Mouse (Mus musculus): ENCODE data around the gene Eml5. TPM values are rescaled to one million over a fixed set of nuclear protein-coding genes. Genes with fewer than 3 reads are reported as not detected.

The Eml5 gene
- total and polyA plus RNA-seq, 2 experiments from 2014 or later, result 1.5 to 9.6 TPM

DNA sequence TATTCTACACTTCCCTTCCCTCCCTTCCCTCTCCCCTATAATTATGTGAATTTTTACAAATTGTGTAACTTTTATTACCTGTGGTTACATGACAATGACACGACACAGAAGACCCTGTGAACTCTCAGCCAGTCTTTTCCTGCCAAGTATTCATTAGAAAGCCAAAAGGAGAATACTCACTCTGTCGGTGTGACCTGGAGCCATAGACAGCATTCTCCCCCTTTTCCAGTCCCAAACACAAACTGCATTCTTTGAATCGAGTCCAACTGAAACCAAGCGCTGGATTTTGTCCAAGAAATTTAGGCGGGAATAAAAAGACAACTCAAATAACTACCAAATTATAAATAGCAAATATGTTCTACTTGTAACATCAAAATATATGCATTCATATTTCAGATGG is 19.5 kb downstream of the Eml5 start:
- H3K27ac ChIP-seq (ENCODE audit: low read depth), result no peak overlapping the region; the same call in 1 of the 2 replicates
- WGBS, result 16% methylated on average over 5 of the region's 5 CpGs

DNA sequence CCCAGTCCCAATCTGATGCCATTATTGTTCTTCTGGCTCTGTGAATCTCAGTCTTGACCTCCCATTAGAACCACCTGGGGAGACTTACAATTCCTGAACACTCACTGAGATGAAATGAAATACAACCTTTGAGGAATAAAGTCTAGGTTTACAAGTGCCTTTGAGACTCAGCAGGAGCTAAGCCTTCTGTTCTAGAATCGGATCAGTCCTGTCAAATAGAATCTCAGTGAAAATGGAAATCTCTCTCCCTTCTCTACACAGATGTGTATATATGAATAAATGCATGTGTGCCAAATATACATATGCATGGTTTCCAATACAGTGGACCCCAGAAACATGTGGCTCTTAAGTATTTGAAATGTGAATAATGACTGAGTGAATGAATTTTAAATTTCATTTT is 22.6 kb downstream of the Eml5 start:
- no peak overlapping the region for H3K4me2 ChIP-seq (ENCODE audit: low read depth, low read length)
- no peaks in the 10 kb centered on the region for H3K27me3 ChIP-seq (ENCODE audit: control insufficient read depth, insufficient read depth, low read length)
- H3K4me1 ChIP-seq (ENCODE audit: control insufficient read depth, insufficient read depth), result no peaks in the 10 kb centered on the region
- no peak for ATAC-seq (ENCODE audit: insufficient read depth, low read depth)
- H3K36me3 ChIP-seq (replicated peaks; ENCODE audit: control insufficient read depth, insufficient read depth, low read length), result no peaks in the 10 kb centered on the region
- H3K4me3 ChIP-seq (ENCODE audit: low read depth, low read length), result no peak overlapping the region
- no peak for DNase-seq (ENCODE audit: low spot score)
- WGBS, result 85% methylated on average over 1 of the region's 1 CpGs
- TF ChIP-seq CTCF (IDR thresholded peaks at IDR 0.05; ENCODE audit: low read depth) (no peak), EP300 (IDR thresholded peaks at IDR 0.05; ENCODE audit: low read depth) (no peak)
- no peak overlapping the region for H3K27ac ChIP-seq (ENCODE audit: low read depth)
- H3K9me3 ChIP-seq (replicated peaks; ENCODE audit: control insufficient read depth, low read length), result no peaks in the 10 kb centered on the region
- H3K9ac ChIP-seq (replicated peaks; ENCODE audit: low read depth, low read length), result no peak overlapping the region

More for the DNA sequence above, 19.5 kb downstream of the Eml5 start:
- H3K4me1 ChIP-seq (ENCODE audit: control insufficient read depth, insufficient read depth), result no peaks in the 10 kb centered on the region
- H3K36me3 ChIP-seq (replicated peaks; ENCODE audit: control insufficient read depth, insufficient read depth, low read length), result no peaks in the 10 kb centered on the region
- H3K9me3 ChIP-seq (replicated peaks; ENCODE audit: control insufficient read depth, low read length), result no peaks in the 10 kb centered on the region
- H3K4me3 ChIP-seq (ENCODE audit: low read depth, low read length), result no peak overlapping the region
- peak overlapping the region; percentile 33; the same call in 1 of the 2 replicates for H3K4me2 ChIP-seq (ENCODE audit: low read depth, low read length)
- DNase-seq (ENCODE audit: low spot score) (peak; percentile 40), ATAC-seq (ENCODE audit: insufficient read depth, low read depth) (no peak)
- TF ChIP-seq EP300 (IDR thresholded peaks at IDR 0.05; ENCODE audit: low read depth), result no peak
- TF ChIP-seq CTCF (IDR thresholded peaks at IDR 0.05; ENCODE audit: low read depth), result no peak
- no peak overlapping the region for H3K9ac ChIP-seq (replicated peaks; ENCODE audit: low read depth, low read length)
- H3K27me3 ChIP-seq (ENCODE audit: control insufficient read depth, insufficient read depth, low read length), result no peaks in the 10 kb centered on the region

DNA sequence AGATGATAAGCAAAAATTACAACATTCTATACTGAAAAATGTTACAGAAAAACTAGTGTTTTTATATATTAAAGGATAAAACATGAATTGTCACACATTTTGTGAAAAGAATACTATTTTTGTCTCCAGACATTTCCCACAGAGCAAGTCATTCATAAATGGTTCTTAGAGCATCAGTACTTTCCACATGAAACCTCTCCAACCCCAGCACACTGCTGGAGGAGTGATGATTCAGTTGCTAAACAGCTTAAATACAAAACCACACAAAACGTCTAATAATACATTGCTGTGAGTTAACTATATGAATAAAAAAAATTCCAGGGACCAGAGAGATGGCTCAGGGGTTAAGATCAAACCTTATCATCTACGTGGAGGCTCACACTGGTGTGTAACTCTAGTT is 26.1 kb downstream of the Eml5 start:
- 69% methylated on average over 2 of the region's 2 CpGs for WGBS
- ATAC-seq (ENCODE audit: insufficient read depth, low read depth), result no peak
- H3K4me3 ChIP-seq (ENCODE audit: low read depth, low read length), result no peak overlapping the region
- H3K36me3 ChIP-seq (replicated peaks; ENCODE audit: control insufficient read depth, insufficient read depth, low read length), result peaks cover under 1% of the 10 kb centered on the region; the same call in 1 of the 2 replicates
- TF ChIP-seq EP300 (IDR thresholded peaks at IDR 0.05; ENCODE audit: low read depth), result no peak
- H3K9me3 ChIP-seq (replicated peaks; ENCODE audit: control insufficient read depth, low read length), result no peaks in the 10 kb centered on the region
- H3K4me1 ChIP-seq (ENCODE audit: control insufficient read depth, insufficient read depth), result no peaks in the 10 kb centered on the region
- no peak overlapping the region for H3K9ac ChIP-seq (replicated peaks; ENCODE audit: low read depth, low read length)
- no peak overlapping the region for H3K4me2 ChIP-seq (ENCODE audit: low read depth, low read length)
- H3K27ac ChIP-seq (ENCODE audit: low read depth), result no peak overlapping the region
- H3K27me3 ChIP-seq (ENCODE audit: control insufficient read depth, insufficient read depth, low read length), result no peaks in the 10 kb centered on the region
- DNase-seq (ENCODE audit: low spot score), result no peak

DNA sequence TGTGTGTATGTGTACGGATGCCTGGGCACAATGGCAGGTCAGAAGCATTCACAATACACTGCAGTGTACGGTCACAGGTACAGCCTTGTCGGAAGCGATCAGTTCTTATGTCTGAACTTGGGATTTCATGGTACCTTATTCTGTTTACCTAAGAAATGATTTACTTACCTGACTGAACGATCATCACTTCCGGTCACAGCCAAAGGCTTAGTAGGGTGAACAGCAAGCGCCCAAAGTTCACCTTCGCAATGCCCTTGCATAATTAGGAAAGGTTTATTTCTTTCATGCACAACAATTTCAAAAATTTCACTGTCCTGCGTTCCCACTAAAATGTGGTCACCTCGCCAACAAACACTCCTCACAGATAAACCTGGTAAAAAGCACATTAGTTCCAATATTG is 28.4 kb downstream of the Eml5 start:
- Histone ChIP-seq H3K27ac (ENCODE audit: low read depth) (no peak overlapping the region), H3K9ac (replicated peaks; ENCODE audit: low read depth, low read length) (no peak overlapping the region), H3K27me3 (ENCODE audit: control insufficient read depth, insufficient read depth, low read length) (no peaks in the 10 kb centered on the region), H3K9me3 (replicated peaks; ENCODE audit: control insufficient read depth, low read length) (no peaks in the 10 kb centered on the region), H3K4me1 (ENCODE audit: control insufficient read depth, insufficient read depth) (no peaks in the 10 kb centered on the region), H3K4me3 (ENCODE audit: low read depth, low read length) (no peak overlapping the region), H3K4me2 (ENCODE audit: low read depth, low read length) (no peak overlapping the region), H3K36me3 (replicated peaks; ENCODE audit: control insufficient read depth, insufficient read depth, low read length) (peaks cover 9% of the 10 kb centered on the region; the same call in 1 of the 2 replicates)
- DNase-seq (ENCODE audit: low spot score) (no peak), ATAC-seq (ENCODE audit: insufficient read depth, low read depth) (no peak)
- WGBS, result 91% methylated on average over 10 of the region's 10 CpGs
- TF ChIP-seq EP300 (IDR thresholded peaks at IDR 0.05; ENCODE audit: low read depth), result no peak
- TF ChIP-seq CTCF (IDR thresholded peaks at IDR 0.05; ENCODE audit: low read depth), result no peak

DNA sequence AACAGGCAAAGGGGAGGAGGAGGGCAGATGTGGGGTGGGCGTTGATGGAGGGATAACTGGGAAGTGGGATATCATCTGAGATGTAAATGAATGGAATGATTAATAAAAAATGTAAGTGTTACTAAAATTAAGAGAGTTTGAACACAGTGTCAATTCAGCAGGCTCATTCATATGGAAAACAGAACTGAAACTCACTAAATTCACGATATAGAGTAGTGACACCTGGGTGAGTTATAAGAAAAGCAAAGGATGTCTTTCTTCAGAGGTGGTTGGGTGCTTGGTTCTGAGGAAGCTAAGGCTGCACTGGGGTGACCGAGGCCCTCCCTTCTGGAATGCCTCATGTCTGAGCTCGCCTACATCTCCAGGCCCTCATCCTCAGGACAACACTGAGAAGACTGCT is 37.8 kb downstream of the Eml5 start:
- H3K27me3 ChIP-seq (ENCODE audit: control insufficient read depth, insufficient read depth, low read length), result no peaks in the 10 kb centered on the region
- no peaks in the 10 kb centered on the region for H3K9me3 ChIP-seq (replicated peaks; ENCODE audit: control insufficient read depth, low read length)
- H3K4me2 ChIP-seq (ENCODE audit: low read depth, low read length), result no peak overlapping the region
- H3K36me3 ChIP-seq (replicated peaks; ENCODE audit: control insufficient read depth, insufficient read depth, low read length), result peaks cover 9% of the 10 kb centered on the region; the same call in 1 of the 2 replicates
- ATAC-seq (ENCODE audit: insufficient read depth, low read depth) (no peak), DNase-seq (ENCODE audit: low spot score) (no peak)
- no peak for TF ChIP-seq CTCF (IDR thresholded peaks at IDR 0.05; ENCODE audit: low read depth)
- TF ChIP-seq EP300 (IDR thresholded peaks at IDR 0.05; ENCODE audit: low read depth), result no peak
- no peak overlapping the region for H3K27ac ChIP-seq (ENCODE audit: low read depth)
- no peak overlapping the region for H3K4me3 ChIP-seq (ENCODE audit: low read depth, low read length)
- H3K4me1 ChIP-seq (ENCODE audit: control insufficient read depth, insufficient read depth), result no peaks in the 10 kb centered on the region
- H3K9ac ChIP-seq (replicated peaks; ENCODE audit: low read depth, low read length), result no peak overlapping the region
- WGBS, result 76% methylated on average over 4 of the region's 4 CpGs

DNA sequence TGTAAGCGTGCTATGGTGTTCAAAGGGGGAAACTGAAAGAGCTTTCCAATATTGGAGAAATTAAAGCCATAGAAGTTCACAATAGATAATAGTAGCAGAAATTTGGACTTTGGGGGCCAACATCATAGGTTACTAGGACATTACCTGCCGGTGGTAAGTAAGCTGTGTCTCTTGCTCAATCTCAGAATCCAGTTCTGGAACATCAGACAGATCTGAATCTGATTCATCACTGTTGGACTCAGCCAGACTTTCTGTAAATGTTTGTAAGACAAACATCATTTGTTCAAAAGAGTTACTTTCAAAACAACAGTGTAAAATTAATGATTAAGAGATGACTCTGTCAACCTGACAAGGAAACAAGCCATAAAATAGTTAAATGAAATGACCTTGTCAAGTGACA is 41.0 kb downstream of the Eml5 start:
- DNase-seq (ENCODE audit: low spot score), result no peak
- no peaks in the 10 kb centered on the region for H3K4me1 ChIP-seq (ENCODE audit: control insufficient read depth, insufficient read depth)
- H3K36me3 ChIP-seq (replicated peaks; ENCODE audit: control insufficient read depth, insufficient read depth, low read length), result peaks cover 9% of the 10 kb centered on the region; the same call in 1 of the 2 replicates
- ATAC-seq (ENCODE audit: insufficient read depth, low read depth), result no peak
- H3K9me3 ChIP-seq (replicated peaks; ENCODE audit: control insufficient read depth, low read length), result no peaks in the 10 kb centered on the region
- no peak overlapping the region for H3K4me2 ChIP-seq (ENCODE audit: low read depth, low read length)
- no peak overlapping the region for H3K9ac ChIP-seq (replicated peaks; ENCODE audit: low read depth, low read length)
- no peak overlapping the region for H3K4me3 ChIP-seq (ENCODE audit: low read depth, low read length)
- H3K27me3 ChIP-seq (ENCODE audit: control insufficient read depth, insufficient read depth, low read length), result no peaks in the 10 kb centered on the region
- no peak overlapping the region for H3K27ac ChIP-seq (ENCODE audit: low read depth)
- TF ChIP-seq CTCF (IDR thresholded peaks at IDR 0.05; ENCODE audit: low read depth) (no peak), EP300 (IDR thresholded peaks at IDR 0.05; ENCODE audit: low read depth) (no peak)
- 79% methylated on average over 2 of the region's 2 CpGs for WGBS
